Mouse (Mus musculus): Measurements from ENCODE around the gene Luzp1. TPM values are rescaled to one million over a fixed set of nuclear protein-coding genes. Genes with fewer than 3 reads are reported as not detected.

Gene Luzp1
- polyA plus RNA-seq, 1 experiment from 2014 or later, result 83.8 TPM

DNA sequence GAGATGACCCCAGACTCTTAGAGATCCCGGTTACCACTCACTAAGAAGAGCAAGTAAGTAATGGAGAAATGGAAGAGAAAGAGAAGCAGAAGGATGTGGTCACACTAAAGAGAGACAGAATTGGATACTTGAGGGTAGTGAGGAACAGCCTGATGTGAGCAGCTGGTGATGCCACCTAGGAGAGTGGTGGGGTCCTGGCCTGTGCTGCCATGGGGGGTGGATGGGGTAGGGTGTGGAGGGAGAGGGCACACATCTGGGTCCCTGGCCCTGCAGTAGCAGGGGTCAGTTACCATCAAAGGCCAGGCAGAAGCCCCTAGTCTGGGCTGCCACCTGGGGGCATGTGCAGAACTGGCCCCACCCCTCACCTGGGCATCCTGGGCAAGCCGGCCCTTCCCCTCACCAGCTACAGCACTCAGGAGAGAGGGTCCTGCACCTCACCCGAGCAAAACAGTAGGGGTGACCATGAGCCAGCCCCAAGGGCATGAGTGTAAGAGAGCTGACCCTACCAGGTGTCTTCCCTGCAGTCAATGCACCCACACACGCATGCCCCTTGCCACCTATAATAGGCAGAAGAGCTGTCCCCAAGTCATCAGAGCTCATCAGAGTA lies 117.8 kb downstream of the Luzp1 start:
- Histone ChIP-seq H3K4me1 (replicated peaks) (peaks cover 23% of the 10 kb centered on the region), H3K4me2 (no peak overlapping the region), H3K9ac (no peak overlapping the region), H3K27ac (ENCODE audit: poor library complexity, severe bottlenecking) (no peak overlapping the region), H3K9me3 (replicated peaks) (no peaks in the 10 kb centered on the region), H3K4me3 (no peak overlapping the region), H3K27me3 (replicated peaks) (no peaks in the 10 kb centered on the region), H3K36me3 (peaks cover 14% of the 10 kb centered on the region; the same call in 1 of the 2 replicates)
- ATAC-seq (ENCODE audit: insufficient number of reproducible peaks, low FRiP score), result peak; percentile 51; the same call in 1 of the 2 replicates
- 90% methylated on average over 4 of the region's 4 CpGs for WGBS

- Histone ChIP-seq H3K36me3 (peaks cover 18% of the 10 kb centered on the region; the same call in 1 of the 2 replicates), H3K4me1 (replicated peaks) (peaks cover 20% of the 10 kb centered on the region), H3K9me3 (replicated peaks) (no peaks in the 10 kb centered on the region), H3K27ac (ENCODE audit: poor library complexity, severe bottlenecking) (no peak overlapping the region), H3K4me3 (no peak overlapping the region), H3K4me2 (no peak overlapping the region), H3K9ac (no peak overlapping the region), H3K27me3 (replicated peaks) (no peaks in the 10 kb centered on the region)
- no peak for ATAC-seq (ENCODE audit: insufficient number of reproducible peaks, low FRiP score)
- 40% methylated on average over 4 of the region's 4 CpGs for WGBS
Observed at GRCm38 (mm10) chr4:136588003-136588402, 118.4 kb downstream of the Luzp1 start.

DNA sequence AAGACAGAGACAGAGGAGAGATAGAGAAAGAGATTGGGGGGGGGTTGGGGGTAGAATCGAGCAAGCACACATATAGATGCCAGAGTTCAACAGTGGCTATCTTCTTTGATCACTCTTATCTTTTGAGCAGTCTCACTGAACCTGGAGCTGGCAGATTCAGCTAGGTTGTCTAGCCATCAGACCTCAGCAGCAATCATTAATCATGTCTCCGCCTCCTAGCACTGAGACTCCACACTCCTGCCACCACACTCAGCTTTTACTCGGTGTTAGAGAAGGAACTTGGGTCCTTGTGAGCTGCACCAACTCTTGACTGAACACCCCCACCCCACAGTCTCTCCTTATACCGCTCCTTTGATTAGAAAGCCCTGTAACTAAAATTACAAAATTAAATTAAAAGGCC lies 122.5 kb downstream of the Luzp1 start:
- H3K4me3 ChIP-seq, result no peak overlapping the region
- no peaks in the 10 kb centered on the region for H3K27me3 ChIP-seq (replicated peaks)
- no peak for ATAC-seq (ENCODE audit: insufficient number of reproducible peaks, low FRiP score)
- 55% methylated on average over 4 of the region's 4 CpGs for WGBS
- peaks cover 18% of the 10 kb centered on the region; the same call in 1 of the 2 replicates for H3K36me3 ChIP-seq
- H3K9me3 ChIP-seq (replicated peaks), result no peaks in the 10 kb centered on the region
- no peak overlapping the region for H3K9ac ChIP-seq
- H3K4me2 ChIP-seq, result no peak overlapping the region
- peaks cover 24% of the 10 kb centered on the region for H3K4me1 ChIP-seq (replicated peaks)
- no peak overlapping the region for H3K27ac ChIP-seq (ENCODE audit: poor library complexity, severe bottlenecking)

- Histone ChIP-seq H3K27me3 (replicated peaks) (no peaks in the 10 kb centered on the region), H3K9ac (no peak overlapping the region), H3K9me3 (replicated peaks) (no peaks in the 10 kb centered on the region), H3K27ac (ENCODE audit: poor library complexity, severe bottlenecking) (no peak overlapping the region), H3K36me3 (peaks cover 15% of the 10 kb centered on the region; the same call in 1 of the 2 replicates), H3K4me3 (no peak overlapping the region), H3K4me2 (no peak overlapping the region), H3K4me1 (replicated peaks) (peaks cover 18% of the 10 kb centered on the region)
- no peak for ATAC-seq (ENCODE audit: insufficient number of reproducible peaks, low FRiP score)
- 93% methylated on average over 2 of the region's 2 CpGs for WGBS
Observed at GRCm38 (mm10) chr4:136594006-136594405, 124.4 kb downstream of the Luzp1 start.

DNA sequence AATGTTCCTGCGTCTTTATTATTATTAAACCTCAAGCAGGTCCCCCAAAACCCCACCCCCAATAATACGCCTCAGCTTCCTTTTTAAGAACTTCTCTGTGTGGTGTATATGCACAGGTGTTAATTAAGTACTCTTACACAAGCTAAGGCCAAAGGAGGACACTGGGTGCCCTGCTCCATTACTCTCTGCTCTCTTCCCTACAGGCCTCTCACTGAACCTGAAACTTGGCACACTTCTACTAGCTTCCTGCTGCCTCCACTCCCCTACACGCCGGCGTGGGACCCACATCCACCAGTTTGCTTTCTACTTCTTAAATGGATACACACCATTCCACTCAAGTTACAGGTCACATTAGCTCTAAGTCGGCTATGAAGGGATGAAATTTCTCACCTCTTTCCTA lies 125.7 kb downstream of the Luzp1 start:
- peaks cover 21% of the 10 kb centered on the region for H3K4me1 ChIP-seq (replicated peaks)
- no peak overlapping the region for H3K9ac ChIP-seq
- WGBS, result 83% methylated on average over 6 of the region's 6 CpGs
- H3K4me2 ChIP-seq, result no peak overlapping the region
- no peak overlapping the region for H3K27ac ChIP-seq (ENCODE audit: poor library complexity, severe bottlenecking)
- no peaks in the 10 kb centered on the region for H3K9me3 ChIP-seq (replicated peaks)
- no peak for ATAC-seq (ENCODE audit: insufficient number of reproducible peaks, low FRiP score)
- peaks cover 10% of the 10 kb centered on the region; the same call in 1 of the 2 replicates for H3K36me3 ChIP-seq
- no peaks in the 10 kb centered on the region for H3K27me3 ChIP-seq (replicated peaks)
- H3K4me3 ChIP-seq, result no peak overlapping the region

DNA sequence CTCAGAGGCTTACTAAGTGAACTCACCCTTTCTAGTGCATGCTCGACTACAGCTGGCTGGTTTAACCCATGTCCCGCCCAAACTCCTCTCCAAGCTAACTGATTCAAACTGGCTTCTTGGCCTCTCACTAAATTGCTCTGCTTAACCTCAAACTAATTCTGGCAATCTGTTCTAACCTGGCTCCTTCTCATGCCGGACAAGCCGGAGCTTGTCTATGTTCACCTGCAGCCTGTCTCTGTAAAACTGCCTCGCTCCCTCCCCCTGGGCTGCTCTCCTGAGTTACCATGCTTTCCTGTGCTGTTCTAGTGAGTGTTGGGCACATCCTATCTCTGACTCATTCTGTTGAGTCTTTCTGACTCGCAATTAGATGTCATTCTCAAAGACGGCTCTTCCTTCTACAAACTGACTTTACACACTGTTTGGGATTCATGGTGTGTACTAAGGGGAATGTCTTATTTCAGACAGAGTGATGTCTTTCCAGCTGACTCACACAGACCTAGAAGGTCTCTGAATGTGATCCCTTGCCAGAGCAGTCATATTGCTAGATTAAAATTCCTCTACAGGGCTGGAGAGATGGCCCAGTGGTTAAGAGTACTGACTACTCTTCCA lies 128.8 kb downstream of the Luzp1 start:
- Histone ChIP-seq H3K4me2 (no peak overlapping the region), H3K27ac (ENCODE audit: poor library complexity, severe bottlenecking) (no peak overlapping the region), H3K4me3 (no peak overlapping the region), H3K4me1 (replicated peaks) (peaks cover 33% of the 10 kb centered on the region), H3K36me3 (no peaks in the 10 kb centered on the region), H3K9ac (no peak overlapping the region), H3K27me3 (replicated peaks) (no peaks in the 10 kb centered on the region), H3K9me3 (replicated peaks) (no peaks in the 10 kb centered on the region)
- ATAC-seq (ENCODE audit: insufficient number of reproducible peaks, low FRiP score), result no peak
- 83% methylated on average over 7 of the region's 7 CpGs for WGBS

DNA sequence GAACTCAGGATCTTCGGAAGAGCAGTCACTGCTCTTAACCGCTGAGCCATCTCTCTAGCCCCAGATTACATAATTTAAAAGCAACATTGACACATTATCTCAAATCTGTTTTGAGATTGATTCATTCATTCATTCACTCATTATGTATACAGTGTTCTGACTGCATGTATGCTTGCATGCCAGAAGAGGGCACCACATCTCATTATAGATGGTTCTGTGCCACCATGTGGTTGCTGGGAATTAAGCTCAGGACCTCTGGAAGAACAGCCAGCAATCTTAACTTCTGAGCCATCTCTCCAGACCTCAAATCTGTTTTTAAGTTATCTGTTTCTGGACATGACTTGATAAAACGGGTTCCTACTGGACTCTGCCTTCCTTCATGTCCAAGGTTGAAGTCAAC lies 130.3 kb downstream of the Luzp1 start:
- Histone ChIP-seq H3K27ac (ENCODE audit: poor library complexity, severe bottlenecking) (no peak overlapping the region), H3K4me2 (no peak overlapping the region), H3K9ac (no peak overlapping the region), H3K4me3 (no peak overlapping the region), H3K27me3 (replicated peaks) (no peaks in the 10 kb centered on the region), H3K36me3 (no peaks in the 10 kb centered on the region), H3K4me1 (replicated peaks) (peaks cover 22% of the 10 kb centered on the region), H3K9me3 (replicated peaks) (no peaks in the 10 kb centered on the region)
- ATAC-seq (ENCODE audit: insufficient number of reproducible peaks, low FRiP score), result no peak
- WGBS, result 95% methylated on average over 3 of the region's 3 CpGs

GRCm38 (mm10) chr4:136600536-136600935 lies 131.0 kb downstream of the Luzp1 start:
- WGBS, result 77% methylated on average over 2 of the region's 2 CpGs
- H3K27ac ChIP-seq (ENCODE audit: poor library complexity, severe bottlenecking), result no peak overlapping the region
- H3K9ac ChIP-seq, result no peak overlapping the region
- no peaks in the 10 kb centered on the region for H3K9me3 ChIP-seq (replicated peaks)
- H3K4me3 ChIP-seq, result peak overlapping the region; percentile 97; the same call in 1 of the 2 replicates
- H3K36me3 ChIP-seq, result no peaks in the 10 kb centered on the region
- H3K27me3 ChIP-seq (replicated peaks), result no peaks in the 10 kb centered on the region
- peak overlapping the region; percentile 71 for H3K4me2 ChIP-seq
- ATAC-seq (ENCODE audit: insufficient number of reproducible peaks, low FRiP score), result no peak
- peaks cover 19% of the 10 kb centered on the region for H3K4me1 ChIP-seq (replicated peaks)

DNA sequence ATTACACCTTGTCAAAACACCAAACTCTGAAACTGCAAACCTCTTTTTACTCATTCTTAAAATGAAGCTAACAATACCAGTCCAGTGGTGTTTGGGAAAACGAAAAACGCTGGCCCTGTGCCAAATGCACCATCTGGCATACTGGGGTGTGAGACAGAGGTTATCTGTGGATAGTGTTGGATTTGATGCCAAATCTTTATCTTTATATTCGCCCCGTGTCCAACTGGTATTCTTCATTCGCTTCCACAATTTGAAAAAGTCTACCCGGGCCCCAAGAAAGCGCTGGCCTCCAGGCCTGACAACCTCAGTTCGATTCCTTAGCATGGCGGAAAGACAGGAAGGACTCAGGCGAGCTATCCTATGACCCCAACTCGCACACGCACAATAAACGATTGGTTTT lies 131.9 kb downstream of the Luzp1 start:
- peak overlapping the region; percentile 97 for H3K4me3 ChIP-seq
- WGBS, result 1% methylated on average over 13 of the region's 13 CpGs
- no peaks in the 10 kb centered on the region for H3K36me3 ChIP-seq
- ATAC-seq (ENCODE audit: insufficient number of reproducible peaks, low FRiP score), result no peak
- H3K27me3 ChIP-seq (replicated peaks), result no peaks in the 10 kb centered on the region
- H3K9me3 ChIP-seq (replicated peaks), result no peaks in the 10 kb centered on the region
- peak overlapping the region; percentile 83; the same call in 1 of the 2 replicates for H3K27ac ChIP-seq (ENCODE audit: poor library complexity, severe bottlenecking)
- H3K9ac ChIP-seq, result peak overlapping the region; percentile 100
- peak overlapping the region; percentile 71 for H3K4me2 ChIP-seq
- H3K4me1 ChIP-seq (replicated peaks), result peaks cover 19% of the 10 kb centered on the region

GRCm38 (mm10) chr4:136602018-136602554 lies 132.5 kb downstream of the Luzp1 start:
- Histone ChIP-seq H3K9ac (peak overlapping the region; percentile 100), H3K36me3 (no peaks in the 10 kb centered on the region), H3K4me1 (replicated peaks) (peaks cover 19% of the 10 kb centered on the region), H3K4me3 (peak overlapping the region; percentile 97), H3K9me3 (replicated peaks) (no peaks in the 10 kb centered on the region), H3K27ac (ENCODE audit: poor library complexity, severe bottlenecking) (peak overlapping the region; percentile 83), H3K27me3 (replicated peaks) (no peaks in the 10 kb centered on the region), H3K4me2 (peak overlapping the region; percentile 71)
- WGBS, result under 1% methylated on average over 52 of the region's 68 CpGs
- ATAC-seq (ENCODE audit: insufficient number of reproducible peaks, low FRiP score), result peak; percentile 73

DNA sequence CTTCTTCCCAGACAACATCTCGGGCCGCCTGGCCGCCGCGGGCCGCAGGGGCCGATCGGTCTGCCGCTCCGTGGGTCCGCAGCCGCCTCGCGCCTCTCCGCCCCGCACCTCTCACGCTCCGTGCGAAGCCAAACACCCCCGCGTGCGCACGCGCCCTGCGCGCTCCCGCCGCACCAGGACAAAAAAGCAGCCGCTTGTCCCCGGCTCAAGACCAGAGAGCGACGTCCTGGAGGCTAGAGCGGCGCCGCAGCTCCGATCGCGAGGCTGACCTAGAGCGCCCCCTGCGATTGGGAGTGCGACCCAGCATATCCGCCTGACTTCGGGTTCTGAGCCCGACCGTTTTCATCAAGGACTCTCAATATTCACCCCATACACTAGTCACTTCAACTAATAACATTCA lies 133.0 kb downstream of the Luzp1 start, which contains the start of gene Kdm1a:
Gene Kdm1a (minus strand): TSS at position 156 of the 400 bp plus-strand sequence.
- Histone ChIP-seq H3K9me3 (replicated peaks) (no peaks in the 10 kb centered on the region), H3K27me3 (replicated peaks) (no peaks in the 10 kb centered on the region), H3K4me2 (peak within 1 kb of the TSS; percentile 71), H3K4me1 (replicated peaks) (peaks cover 19% of the 10 kb centered on the region), H3K36me3 (no peaks in the 10 kb centered on the region), H3K4me3 (peak within 1 kb of the TSS; percentile 97), H3K9ac (peak within 1 kb of the TSS; percentile 100), H3K27ac (ENCODE audit: poor library complexity, severe bottlenecking) (peak within 1 kb of the TSS; percentile 83)
- ATAC-seq (ENCODE audit: insufficient number of reproducible peaks, low FRiP score), result peak; percentile 87
- under 1% methylated on average over 45 of the region's 45 CpGs for WGBS
